Mouse (Mus musculus) MEL (cell line): Measurements from ENCODE around the gene Ppp2r2c. TPM values are rescaled to one million over a fixed set of nuclear protein-coding genes. Genes with fewer than 3 reads are reported as not detected.

ENCODE experiments used
- DNase-seq: peaks from one replicate; pipeline ENCODE4 v3.0.0; 2011; ENCODE audit warnings: low read depth, low spot score
- H3K27ac ChIP-seq: 2 replicates; pipeline ENCODE4 v1.5.1; 2012; ENCODE audit warnings: low read depth, mild to moderate bottlenecking, control low read depth, low read length, moderate library complexity; ENCODE audit not compliant: control insufficient read depth
- H3K27me3 ChIP-seq, 2 experiments: fragments of 150-350 bp in 1 of 2; sonication (generic) in 1 of 2; 2 replicates each; pipeline ENCODE4 v1.6.1; 2012; ENCODE audit warnings: low read length in 2 of 2, mild to moderate bottlenecking in 2 of 2, improper control_type of control experiment in 1 of 2, moderate library complexity in 1 of 2; ENCODE audit not compliant: insufficient read depth in 2 of 2, control insufficient read depth in 1 of 2
- H3K36me3 ChIP-seq, 2 experiments: 2 replicates each; pipeline ENCODE4 v1.6.1; 2012 to 2014; ENCODE audit warnings: low read length in 2 of 2, improper control_type of control experiment in 1 of 2, inconsistent platforms in 1 of 2, mild to moderate bottlenecking in 1 of 2; ENCODE audit not compliant: insufficient read depth in 2 of 2, control insufficient read depth in 1 of 2
- H3K4me1 ChIP-seq, 2 experiments: fragments of 150-350 bp in 1 of 2; sonication (generic) in 1 of 2; 2 replicates each; pipeline ENCODE4 v1.6.1; 2012; ENCODE audit warnings: low read length in 2 of 2, improper control_type of control experiment in 1 of 2, mild to moderate bottlenecking in 1 of 2; ENCODE audit not compliant: insufficient read depth in 2 of 2, control insufficient read depth in 1 of 2
- H3K4me3 ChIP-seq, 2 experiments: fragments of 150-350 bp in 1 of 2; sonication (generic) in 1 of 2; 2 replicates each; pipeline ENCODE4 v1.5.1; 2012; ENCODE audit warnings: low read depth in 2 of 2, low read length in 2 of 2, mild to moderate bottlenecking in 2 of 2, moderate library complexity in 2 of 2, control low read depth in 1 of 2, improper control_type of control experiment in 1 of 2; ENCODE audit not compliant: control insufficient read depth in 1 of 2, insufficient read depth in 1 of 2
- H3K79me2 ChIP-seq: 2 replicates; pipeline ENCODE4 v1.6.1; 2012; ENCODE audit warnings: mild to moderate bottlenecking, low read length, moderate library complexity; ENCODE audit not compliant: control insufficient read depth, poor library complexity, insufficient read depth
- H3K9ac ChIP-seq: 2 replicates; pipeline ENCODE4 v1.6.1; 2012; ENCODE audit warnings: low read depth, mild to moderate bottlenecking, control low read depth, low read length, moderate library complexity; ENCODE audit not compliant: control insufficient read depth, poor library complexity, severe bottlenecking
- H3K9me3 ChIP-seq: fragments of 150-350 bp; sonication (generic); replicated peaks from 2 replicates; pipeline ENCODE4 v1.6.1; 2012; ENCODE audit warnings: mild to moderate bottlenecking, low read length, improper control_type of control experiment, moderate library complexity; ENCODE audit not compliant: insufficient read depth
- BHLHE40 ChIP-seq: IDR thresholded peaks from 2 replicates; pipeline ENCODE4 v1.6.1; 2012; ENCODE audit warnings: low read depth, mild to moderate bottlenecking, inconsistent platforms, low read length, improper control_type of control experiment, borderline replicate concordance
- CTCF ChIP-seq, 3 experiments: IDR thresholded peaks in 2 of 3; conservative IDR thresholded peaks in 1 of 3; 2 replicates each; pipeline ENCODE4 v1.5.1; 2011 to 2012; ENCODE audit warnings: low read length in 3 of 3, low read depth in 2 of 3, mild to moderate bottlenecking in 2 of 3, improper control_type of control experiment in 1 of 3, inconsistent platforms in 1 of 3, mixed read lengths in 1 of 3, moderate library complexity in 1 of 3; ENCODE audit not compliant: control insufficient read depth in 1 of 3, insufficient read depth in 1 of 3, poor library complexity in 1 of 3, severe bottlenecking in 1 of 3
- E2F4 ChIP-seq: IDR thresholded peaks from 2 replicates; pipeline ENCODE4 v1.6.1; 2011; ENCODE audit warnings: low read depth, low read length, improper control_type of control experiment, borderline replicate concordance
- GATA1 ChIP-seq: IDR thresholded peaks from 2 replicates; pipeline ENCODE4 v1.6.1; 2011; ENCODE audit warnings: low read depth, low read length, improper control_type of control experiment
- HCFC1 ChIP-seq: IDR thresholded peaks from 2 replicates; pipeline ENCODE4 v1.6.1; 2012; ENCODE audit warnings: low read depth, mild to moderate bottlenecking, inconsistent platforms, low read length, improper control_type of control experiment, moderate library complexity
- MEF2A ChIP-seq: IDR thresholded peaks from 2 replicates; pipeline ENCODE4 v1.6.1; 2014; ENCODE audit warnings: low read depth, mild to moderate bottlenecking, inconsistent platforms, low read length, improper control_type of control experiment; ENCODE audit not compliant: poor library complexity, insufficient replicate concordance, severe bottlenecking; ENCODE audit errors: extremely low read depth
- MXI1 ChIP-seq: IDR thresholded peaks from 2 replicates; pipeline ENCODE4 v1.6.1; 2011; ENCODE audit warnings: mild to moderate bottlenecking, low read depth, low read length, improper control_type of control experiment
- MYC ChIP-seq: IDR thresholded peaks from 2 replicates; pipeline ENCODE4 v1.6.1; 2011; ENCODE audit warnings: low read depth, mild to moderate bottlenecking, low read length, improper control_type of control experiment, moderate library complexity
- POLR2A ChIP-seq, 2 experiments: IDR thresholded peaks; 2 replicates each; pipeline ENCODE4 v1.6.1; 2011 to 2012; ENCODE audit warnings: low read length in 2 of 2, mild to moderate bottlenecking in 2 of 2, control low read depth in 1 of 2, improper control_type of control experiment in 1 of 2, low read depth in 1 of 2, moderate library complexity in 1 of 2; ENCODE audit not compliant: control insufficient read depth in 1 of 2, insufficient read depth in 1 of 2, poor library complexity in 1 of 2
- POLR2AphosphoS5 ChIP-seq: IDR thresholded peaks from 2 replicates; pipeline ENCODE4 v1.6.1; 2012; ENCODE audit warnings: low read depth, borderline replicate concordance, mild to moderate bottlenecking, inconsistent platforms, low read length, moderate library complexity, mixed read lengths
- RAD21 ChIP-seq: IDR thresholded peaks from 2 replicates; pipeline ENCODE4 v1.6.1; 2011; ENCODE audit warnings: mild to moderate bottlenecking, low read depth, low read length, improper control_type of control experiment
- RCOR1 ChIP-seq: IDR thresholded peaks from 2 replicates; pipeline ENCODE4 v1.6.1; 2012; ENCODE audit warnings: low read depth, mild to moderate bottlenecking, inconsistent platforms, low read length, improper control_type of control experiment
- TCF12 ChIP-seq: IDR thresholded peaks from 2 replicates; pipeline ENCODE4 v1.6.1; 2014; ENCODE audit warnings: low read depth, mild to moderate bottlenecking, inconsistent platforms, low read length, improper control_type of control experiment, moderate library complexity
- USF1 ChIP-seq: IDR thresholded peaks from 2 replicates; pipeline ENCODE4 v1.6.1; 2014; ENCODE audit warnings: low read depth, mild to moderate bottlenecking, inconsistent platforms, low read length, improper control_type of control experiment, moderate library complexity
- USF2 ChIP-seq, 2 experiments: IDR thresholded peaks; 2 replicates each; pipeline ENCODE4 v1.6.1; 2011 to 2012; ENCODE audit warnings: improper control_type of control experiment in 2 of 2, low read length in 2 of 2, borderline replicate concordance in 1 of 2, inconsistent platforms in 1 of 2, low read depth in 1 of 2, mild to moderate bottlenecking in 1 of 2; ENCODE audit not compliant: insufficient read depth in 1 of 2
- ZNF384 ChIP-seq: IDR thresholded peaks from 2 replicates; pipeline ENCODE4 v1.6.1; 2012; ENCODE audit warnings: low read depth, mild to moderate bottlenecking, inconsistent platforms, low read length, improper control_type of control experiment
- polyA plus RNA-seq, 2 experiments: library from polyadenylated mRNA; stranded (reverse) in 1 of 2; unstranded in 1 of 2; fragments of >175 nt in 1 of 2; fragments of >200 nt in 1 of 2; gene quantifications; 2 replicates each; pipeline versions ENCODE4 v1.2.1 to v1.2.4; 2012; ENCODE audit warnings: low replicate concordance in 2 of 2, low read depth in 1 of 2; ENCODE audit not compliant: insufficient read length in 2 of 2, insufficient read depth in 1 of 2, missing spikeins in 1 of 2
- total RNA-seq: library from RNA; depleted of rRNA; stranded (reverse); fragments of 300-350 nt; gene quantifications from 2 replicates; pipeline ENCODE4 v1.2.3, GENCODE M21; 2012

Ppp2r2c gene
- total and polyA plus RNA-seq, 3 experiments: not detected

GRCm38 (mm10) chr5:36990631-36991350 is 122.5 kb downstream of the Ppp2r2c start:
- H3K9ac ChIP-seq: no peak overlapping the region
- H3K79me2 ChIP-seq: no peaks in the 10 kb centered on the region
- H3K4me3 ChIP-seq: no peak overlapping the region
- DNase-seq: no peak
- H3K4me1 ChIP-seq: no peaks in the 10 kb centered on the region
- no peaks in the 10 kb centered on the region for H3K36me3 ChIP-seq
- TF ChIP-seq MYC (no peak), POLR2A (IDR thresholded peaks at IDR 0.05; ENCODE audit: control insufficient read depth in 1 of 2, insufficient read depth in 1 of 2, low read depth in 1 of 2, low read length in 2 of 2, poor library complexity in 1 of 2) (no peak), ZNF384 (no peak), USF2 (IDR thresholded peaks at IDR 0.05; ENCODE audit: borderline replicate concordance in 1 of 2, insufficient read depth in 1 of 2, low read depth in 1 of 2, low read length in 2 of 2) (no peak)
- no peaks in the 10 kb centered on the region for H3K27me3 ChIP-seq
- H3K27ac ChIP-seq: no peak overlapping the region
- no peaks in the 10 kb centered on the region; the same call in 1 of the 2 replicates for H3K9me3 ChIP-seq

DNA sequence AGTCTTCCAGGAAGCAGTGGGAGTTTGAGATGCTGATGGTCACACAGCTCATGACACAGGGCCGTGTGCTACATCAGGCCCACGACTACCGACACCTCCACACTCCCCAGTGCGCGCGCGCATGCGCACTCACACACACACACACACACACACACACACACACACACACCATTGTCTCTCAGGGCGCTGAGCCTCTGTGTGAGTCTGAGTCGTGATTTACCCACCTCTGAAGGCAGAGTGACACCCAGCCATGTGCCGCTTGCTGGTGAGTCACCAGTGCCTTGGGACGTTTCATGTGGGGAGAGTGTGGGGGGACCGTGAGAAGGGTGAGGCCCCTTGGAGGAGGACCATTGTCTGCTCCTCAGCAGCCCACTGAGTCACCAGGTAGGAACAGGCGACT is 128.1 kb downstream of the Ppp2r2c start:
- Histone ChIP-seq H3K9ac (no peak overlapping the region), H3K27ac (no peak overlapping the region), H3K4me1 (no peaks in the 10 kb centered on the region), H3K9me3 (no peaks in the 10 kb centered on the region; the same call in 1 of the 2 replicates), H3K79me2 (no peaks in the 10 kb centered on the region), H3K36me3 (no peaks in the 10 kb centered on the region), H3K4me3 (no peak overlapping the region), H3K27me3 (no peaks in the 10 kb centered on the region)
- no peak for DNase-seq
- no peak for TF ChIP-seq CTCF (IDR thresholded peaks at IDR 0.05 in 2 of 3, conservative IDR thresholded peaks at IDR 0.05 in 1 of 3; ENCODE audit: control insufficient read depth in 1 of 3, insufficient read depth in 1 of 3, low read depth in 2 of 3, low read length in 3 of 3, poor library complexity in 1 of 3, severe bottlenecking in 1 of 3)
- TF ChIP-seq MYC: no peak

DNA sequence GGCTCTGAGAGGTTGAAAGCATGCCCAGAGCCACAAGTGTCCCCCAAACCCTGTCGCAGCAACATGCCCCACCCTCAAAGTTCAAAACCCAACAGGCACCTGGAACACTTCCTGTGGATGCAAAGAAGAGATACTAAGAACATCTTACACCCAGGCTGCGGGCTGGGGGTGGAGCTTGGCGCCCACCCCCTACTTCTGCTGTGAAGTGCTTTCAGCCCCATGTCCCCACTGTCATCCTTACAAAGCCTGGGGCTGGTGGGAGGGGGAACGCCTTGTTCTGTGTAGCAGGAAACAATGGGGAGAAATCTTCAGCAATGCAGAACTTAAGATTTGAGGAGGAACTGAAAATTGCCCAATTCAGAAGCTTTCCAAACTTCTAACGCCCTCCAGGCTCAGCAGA is 129.7 kb downstream of the Ppp2r2c start:
- H3K79me2 ChIP-seq: no peaks in the 10 kb centered on the region
- TF ChIP-seq TCF12: no peak
- no peak for TF ChIP-seq RAD21
- TF ChIP-seq BHLHE40: no peak
- no peak for TF ChIP-seq GATA1
- TF ChIP-seq ZNF384: no peak
- no peak for TF ChIP-seq MEF2A
- no peak for TF ChIP-seq HCFC1
- TF ChIP-seq POLR2AphosphoS5: no peak
- TF ChIP-seq E2F4: no peak
- TF ChIP-seq MXI1: no peak
- TF ChIP-seq RCOR1: no peak
- TF ChIP-seq USF1: no peak
- TF ChIP-seq, all 39 proteins: peak for 0
- no peak for DNase-seq
- no peak overlapping the region for H3K4me3 ChIP-seq
- H3K36me3 ChIP-seq: no peaks in the 10 kb centered on the region
- H3K9me3 ChIP-seq: no peaks in the 10 kb centered on the region; the same call in 1 of the 2 replicates
- H3K27ac ChIP-seq: no peak overlapping the region
- H3K9ac ChIP-seq: no peak overlapping the region
- no peaks in the 10 kb centered on the region for H3K4me1 ChIP-seq
- H3K27me3 ChIP-seq: no peaks in the 10 kb centered on the region
